Mouse (Mus musculus) limb, embryonic 15.5 days (tissue): Measurements from ENCODE around the gene 2700081O15Rik. TPM values are rescaled to one million over a fixed set of nuclear protein-coding genes. Genes with fewer than 3 reads are reported as not detected.

Source experiments
- ATAC-seq: fragments of 200-750 bp; cut with Nextera tagmentation; 2 replicates; pipeline ENCODE4 v1.8.0; 2017; ENCODE audit warnings: low read depth, moderate TSS enrichment; ENCODE audit not compliant: insufficient number of reproducible peaks, low FRiP score, low TSS enrichment
- H3K27ac ChIP-seq: fragments of 300-500 bp; sonication (generic); 2 replicates; pipeline ENCODE4 v1.5.1; 2015; ENCODE audit warnings: moderate library complexity, mild to moderate bottlenecking, inconsistent platforms
- H3K27me3 ChIP-seq: fragments of 300-500 bp; sonication (generic); 2 replicates; pipeline ENCODE4 v1.6.1; 2015; ENCODE audit warnings: inconsistent platforms
- H3K36me3 ChIP-seq: fragments of 300-500 bp; sonication (generic); 2 replicates; pipeline ENCODE4 v1.6.1; 2015; ENCODE audit warnings: inconsistent platforms
- H3K4me1 ChIP-seq: fragments of 300-500 bp; sonication (generic); 2 replicates; pipeline ENCODE4 v1.6.1; 2015; ENCODE audit warnings: inconsistent platforms
- H3K4me2 ChIP-seq: fragments of 300-500 bp; sonication (generic); 2 replicates; pipeline ENCODE4 v1.6.1; 2015; ENCODE audit warnings: mild to moderate bottlenecking, inconsistent platforms
- H3K4me3 ChIP-seq: fragments of 300-500 bp; sonication (generic); 2 replicates; pipeline ENCODE4 v1.5.1; 2015; ENCODE audit warnings: mild to moderate bottlenecking, inconsistent platforms
- H3K9ac ChIP-seq: fragments of 300-500 bp; sonication (generic); 2 replicates; pipeline ENCODE4 v1.6.1; 2015; ENCODE audit warnings: inconsistent platforms
- H3K9me3 ChIP-seq: fragments of 300-500 bp; sonication (generic); 2 replicates; pipeline ENCODE4 v1.6.1; 2016; ENCODE audit warnings: inconsistent platforms
- WGBS: fragments of 180-500 bp; shearing (Covaris S2); methylation state at CpG from one replicate; pipeline ENCODE4 v1.1.7; 2015; 5-methylcytosine and 5-hydroxymethylcytosine counted together
- microRNA-seq: library from miRNA; unstranded; fragments of <30 nt; microRNA quantifications from one replicate; pipeline ENCODE4, GENCODE M21; 2016
- polyA plus RNA-seq: library from polyadenylated mRNA; unstranded; fragments of >200 nt; fragmentation: Nextera tagmentation; extraction: Ambion mirVana; gene quantifications from 2 replicates; pipeline ENCODE4 v1.2.1, GENCODE M21; 2015

2700081O15Rik gene
- polyA plus RNA-seq, 1 experiment from 2014 or later: 7.8 TPM

- Histone ChIP-seq H3K4me2 (no peak overlapping the region), H3K4me3 (no peak overlapping the region), H3K9ac (no peak overlapping the region), H3K9me3 (no peaks in the 10 kb centered on the region), H3K36me3 (peaks cover 8% of the 10 kb centered on the region), H3K27me3 (no peaks in the 10 kb centered on the region), H3K27ac (no peak overlapping the region), H3K4me1 (peaks cover 4% of the 10 kb centered on the region; the same call in 1 of the 2 replicates)
- 82% methylated on average over 1 of the region's 1 CpGs for WGBS
- ATAC-seq: no peak
Measured at GRCm38 (mm10) chr19:7445596-7445995, 28.2 kb downstream of the 2700081O15Rik start.

DNA sequence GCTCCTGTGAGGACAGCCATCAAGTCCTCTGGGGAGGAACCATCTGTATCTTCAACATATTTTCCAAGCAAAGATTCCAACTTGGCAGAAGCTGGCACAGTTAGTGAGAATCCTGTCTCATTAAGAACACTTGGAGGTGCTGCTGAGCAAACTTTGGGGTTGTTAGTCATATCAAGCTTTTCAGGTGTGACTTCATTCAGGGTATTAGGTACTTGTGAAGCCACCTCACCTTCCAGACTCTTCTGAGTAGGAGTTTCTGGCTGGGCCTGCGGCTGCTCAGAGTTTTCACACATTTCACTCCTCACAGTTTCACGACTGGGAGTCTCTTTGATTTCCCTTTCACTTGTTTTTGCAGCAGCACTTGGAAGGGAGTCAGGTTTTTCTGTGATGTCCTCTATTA lies 39.4 kb downstream of the 2700081O15Rik start:
- 0 out of 2 replicates have a peak, but pooled peaks cover 3% of the 10 kb centered on the region for H3K4me1 ChIP-seq
- H3K9ac ChIP-seq: no peak overlapping the region
- H3K9me3 ChIP-seq: no peaks in the 10 kb centered on the region
- H3K4me3 ChIP-seq: no peak overlapping the region
- ATAC-seq: no peak
- H3K27ac ChIP-seq: no peak overlapping the region; the same call in 1 of the 2 replicates
- H3K36me3 ChIP-seq: no peaks in the 10 kb centered on the region
- whole genome bisulfite sequencing: 44% methylated on average over 2 of the region's 2 CpGs
- no peak overlapping the region for H3K4me2 ChIP-seq
- H3K27me3 ChIP-seq: no peaks in the 10 kb centered on the region

GRCm38 (mm10) chr19:7458901-7459300 lies 41.5 kb downstream of the 2700081O15Rik start:
- Histone ChIP-seq H3K4me1 (0 out of 2 replicates have a peak, but pooled peaks cover 3% of the 10 kb centered on the region), H3K9me3 (no peaks in the 10 kb centered on the region), H3K27me3 (no peaks in the 10 kb centered on the region), H3K9ac (no peak overlapping the region), H3K36me3 (no peaks in the 10 kb centered on the region), H3K27ac (no peak overlapping the region), H3K4me3 (no peak overlapping the region), H3K4me2 (no peak overlapping the region)
- no peak for ATAC-seq

DNA sequence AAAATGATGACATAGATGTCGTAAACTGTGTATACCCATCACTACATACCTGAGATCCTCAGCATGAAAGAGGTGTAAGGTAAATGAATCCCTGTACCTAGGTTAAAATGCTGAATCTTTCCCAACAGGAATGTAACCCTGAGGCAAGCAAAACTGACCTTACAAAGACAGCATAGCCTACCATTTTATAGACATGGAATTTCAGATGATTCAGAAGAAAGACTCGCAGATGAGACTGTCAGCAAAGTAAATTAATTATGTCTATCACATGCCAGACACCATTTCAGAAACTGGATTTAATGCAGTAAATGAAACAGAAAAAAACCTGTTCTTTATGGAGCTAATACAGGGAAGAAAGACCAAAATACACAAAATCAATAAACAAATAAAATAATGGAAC lies 41.9 kb downstream of the 2700081O15Rik start:
- H3K9ac ChIP-seq: no peak overlapping the region
- 78% methylated on average over 2 of the region's 2 CpGs for WGBS
- no peaks in the 10 kb centered on the region for H3K36me3 ChIP-seq
- H3K4me1 ChIP-seq: 0 out of 2 replicates have a peak, but pooled peaks cover 3% of the 10 kb centered on the region
- H3K4me2 ChIP-seq: no peak overlapping the region
- no peak overlapping the region for H3K27ac ChIP-seq
- no peaks in the 10 kb centered on the region for H3K9me3 ChIP-seq
- no peak overlapping the region for H3K4me3 ChIP-seq
- no peaks in the 10 kb centered on the region for H3K27me3 ChIP-seq
- ATAC-seq: no peak

GRCm38 (mm10) chr19:7467915-7468314 lies 50.5 kb downstream of the 2700081O15Rik start:
- H3K27me3 ChIP-seq: no peaks in the 10 kb centered on the region
- no peak overlapping the region for H3K4me2 ChIP-seq
- H3K9ac ChIP-seq: no peak overlapping the region
- H3K4me3 ChIP-seq: no peak overlapping the region
- no peak overlapping the region for H3K27ac ChIP-seq
- H3K36me3 ChIP-seq: no peaks in the 10 kb centered on the region
- H3K4me1 ChIP-seq: no peaks in the 10 kb centered on the region
- no peak for ATAC-seq
- H3K9me3 ChIP-seq: no peaks in the 10 kb centered on the region

DNA sequence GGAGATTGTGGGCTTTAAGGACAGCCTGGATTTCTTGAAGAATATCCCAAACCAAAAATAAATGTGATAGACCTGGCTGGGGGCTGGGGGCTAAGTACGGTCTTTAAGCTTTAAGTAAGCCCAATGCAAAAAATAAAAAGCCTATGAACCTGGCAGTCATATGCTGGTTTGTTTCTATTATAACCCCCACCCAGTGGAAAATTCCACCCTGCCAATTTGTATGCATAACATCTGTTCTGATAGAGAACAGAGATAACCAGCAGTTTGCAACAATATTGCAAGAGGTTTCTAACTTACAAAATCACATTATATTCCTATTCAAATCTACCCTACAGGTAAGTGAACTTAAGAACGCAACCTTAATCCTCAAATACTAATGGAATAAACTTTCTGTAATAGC lies 53.2 kb downstream of the 2700081O15Rik start:
- Histone ChIP-seq H3K27ac (no peak overlapping the region), H3K9ac (no peak overlapping the region), H3K4me3 (no peak overlapping the region), H3K4me1 (no peaks in the 10 kb centered on the region), H3K9me3 (no peaks in the 10 kb centered on the region), H3K27me3 (no peaks in the 10 kb centered on the region), H3K36me3 (0 out of 2 replicates have a peak, but pooled peaks cover 6% of the 10 kb centered on the region), H3K4me2 (no peak overlapping the region)
- WGBS: 74% methylated on average over 2 of the region's 2 CpGs
- ATAC-seq: no peak

Small RNA genes within 50 kb of the gene (microRNA-seq; reads per million reads assigned to microRNA genes)
- 0.61 reads per million for gene Mir6991

Other genes with a start within 250 kb of the 2700081O15Rik start
- 183 and 197 TPM in 2 replicates for gene Otub1, start 211.3 kb upstream of the 2700081O15Rik start, polyA plus RNA-seq
- gene Cox8a, start 200.0 kb upstream of the 2700081O15Rik start, polyA plus RNA-seq: 676 and 682 TPM in 2 replicates
- gene Naa40, start 176.4 kb upstream of the 2700081O15Rik start, polyA plus RNA-seq: 43.4 and 45.0 TPM in 2 replicates
- 16.9 TPM in 2 replicates for gene Rcor2, start 150.3 kb upstream of the 2700081O15Rik start, polyA plus RNA-seq
- gene Mark2, start 75.8 kb upstream of the 2700081O15Rik start, polyA plus RNA-seq: 41.1 and 46.4 TPM in 2 replicates
- 24.8 and 26.0 TPM in 2 replicates for gene Spindoc, start 34.6 kb upstream of the 2700081O15Rik start, polyA plus RNA-seq
- 122 and 129 TPM in 2 replicates for gene Rtn3, start 65.7 kb downstream of the 2700081O15Rik start, polyA plus RNA-seq
- gene Atl3, start 76.4 kb downstream of the 2700081O15Rik start, polyA plus RNA-seq: 14.3 and 16.6 TPM in 2 replicates
- 12.9 and 15.8 TPM in 2 replicates for gene Pla2g16, start 139.8 kb downstream of the 2700081O15Rik start, polyA plus RNA-seq
- 0.64 and 0.96 TPM in 2 replicates for gene Lgals12, start 189.6 kb downstream of the 2700081O15Rik start, polyA plus RNA-seq
- 0.27 TPM in 1 of 2 replicates, not detected in the other for gene Hrasls5, start 194.9 kb downstream of the 2700081O15Rik start, polyA plus RNA-seq